Mouse (Mus musculus): ENCODE results near the gene Def6. TPM values are rescaled to one million over a fixed set of nuclear protein-coding genes. Genes with fewer than 3 reads are reported as not detected.

The Def6 gene
- polyA plus RNA-seq, 1 experiment from 2014 or later = 5.8 TPM

GRCm38 (mm10) chr17:28234641-28235040 is 27.1 kb downstream of the Def6 start:
- Histone ChIP-seq H3K9ac (replicated peaks; ENCODE audit: low read depth) (no peak overlapping the region), H3K27ac (ENCODE audit: low read length) (no peak overlapping the region)
- no peak for DNase-seq (ENCODE audit: low spot score)

DNA sequence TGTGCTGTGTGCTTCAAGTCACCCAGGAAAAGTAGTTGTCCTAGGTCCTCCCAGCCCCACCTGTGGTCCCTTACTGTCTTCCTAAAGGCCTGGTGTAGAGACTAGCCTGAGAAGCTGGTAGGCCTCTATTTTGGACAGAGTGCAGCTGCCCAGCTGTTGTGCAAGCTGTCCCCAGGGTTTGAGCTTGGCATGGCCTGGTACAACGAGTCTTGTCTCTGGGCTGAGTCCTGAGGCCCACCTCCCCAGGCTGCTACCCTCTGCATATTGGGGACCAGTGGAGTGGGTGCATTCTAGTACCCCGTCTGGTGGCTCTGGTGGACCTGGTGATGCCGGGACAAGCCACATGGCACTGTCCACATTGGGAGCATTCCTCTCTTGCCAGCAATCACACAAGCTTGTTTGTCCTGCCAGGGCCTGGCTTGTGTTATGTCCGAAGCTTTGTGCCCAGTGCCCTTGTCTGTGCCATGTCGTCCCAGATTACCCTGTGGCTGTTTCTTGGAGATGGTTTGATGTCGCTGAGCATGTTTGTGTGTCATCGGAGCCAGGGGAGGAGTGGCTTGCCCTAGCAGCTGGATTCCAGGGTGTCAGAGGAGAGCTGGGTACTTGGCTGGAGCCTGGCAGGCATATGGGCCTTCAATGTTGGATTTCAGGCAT is 28.5 kb downstream of the Def6 start:
- no peaks in the 10 kb centered on the region for H3K9me3 ChIP-seq (ENCODE audit: low read length)

More at GRCm38 (mm10) chr17:28234641-28235040, 27.1 kb downstream of the Def6 start:
- WGBS = 80% methylated on average over 5 of the region's 5 CpGs
- TF ChIP-seq CTCF (IDR thresholded peaks at IDR 0.05) (no peak), EP300 (IDR thresholded peaks at IDR 0.05) (no peak)
- H3K36me3 ChIP-seq (ENCODE audit: insufficient read depth, low read length) = peaks cover 7% of the 10 kb centered on the region; the same call in 1 of the 2 replicates
- ATAC-seq = no peak
- no peaks in the 10 kb centered on the region for H3K27me3 ChIP-seq (replicated peaks; ENCODE audit: insufficient read depth, low read length)
- no peak overlapping the region for H3K4me3 ChIP-seq (ENCODE audit: low read depth, low read length)
- H3K4me2 ChIP-seq (replicated peaks; ENCODE audit: low read depth, low read length) = no peak overlapping the region
- H3K4me1 ChIP-seq (ENCODE audit: insufficient read depth, low read depth, low read length) = no peaks in the 10 kb centered on the region; the same call in 1 of the 2 replicates
- no peaks in the 10 kb centered on the region for H3K9me3 ChIP-seq (ENCODE audit: low read length)

GRCm38 (mm10) chr17:28236636-28237015 is 29.0 kb downstream of the Def6 start:
- 0 out of 2 replicates have a peak overlapping the region, but pooled peaks have one; percentile 1 for H3K9ac ChIP-seq (replicated peaks; ENCODE audit: low read depth)
- H3K4me1 ChIP-seq (ENCODE audit: insufficient read depth, low read depth, low read length) = no peaks in the 10 kb centered on the region; the same call in 1 of the 2 replicates
- WGBS = 62% methylated on average over 4 of the region's 4 CpGs
- no peak for ATAC-seq
- H3K9me3 ChIP-seq (ENCODE audit: low read length) = no peaks in the 10 kb centered on the region
- TF ChIP-seq EP300 (IDR thresholded peaks at IDR 0.05) (no peak), CTCF (IDR thresholded peaks at IDR 0.05) (no peak)
- H3K36me3 ChIP-seq (ENCODE audit: insufficient read depth, low read length) = peaks cover 11% of the 10 kb centered on the region; the same call in 1 of the 2 replicates
- H3K4me2 ChIP-seq (replicated peaks; ENCODE audit: low read depth, low read length) = no peak overlapping the region
- H3K27me3 ChIP-seq (replicated peaks; ENCODE audit: insufficient read depth, low read length) = no peaks in the 10 kb centered on the region
- 0 out of 2 replicates have a peak overlapping the region, but pooled peaks have one; percentile 14 for H3K27ac ChIP-seq (ENCODE audit: low read length)
- H3K4me3 ChIP-seq (ENCODE audit: low read depth, low read length) = no peak overlapping the region
- DNase-seq (ENCODE audit: low spot score) = peak; percentile 37

More for the DNA sequence above, 28.5 kb downstream of the Def6 start:
- WGBS = 65% methylated on average over 7 of the region's 7 CpGs
- Histone ChIP-seq H3K4me3 (ENCODE audit: low read depth, low read length) (no peak overlapping the region), H3K4me2 (replicated peaks; ENCODE audit: low read depth, low read length) (no peak overlapping the region), H3K36me3 (ENCODE audit: insufficient read depth, low read length) (peaks cover 8% of the 10 kb centered on the region; the same call in 1 of the 2 replicates), H3K27me3 (replicated peaks; ENCODE audit: insufficient read depth, low read length) (no peaks in the 10 kb centered on the region), H3K9ac (replicated peaks; ENCODE audit: low read depth) (0 out of 2 replicates have a peak overlapping the region, but pooled peaks have one; percentile 1), H3K4me1 (ENCODE audit: insufficient read depth, low read depth, low read length) (no peaks in the 10 kb centered on the region; the same call in 1 of the 2 replicates), H3K27ac (ENCODE audit: low read length) (0 out of 2 replicates have a peak overlapping the region, but pooled peaks have one; percentile 14)
- no peak for ATAC-seq
- TF ChIP-seq CTCF (IDR thresholded peaks at IDR 0.05) = no peak
- DNase-seq (ENCODE audit: low spot score) = no peak

- 69% methylated on average over 5 of the region's 5 CpGs for WGBS
- no peak for ATAC-seq
Observed at GRCm38 (mm10) chr17:28237362-28237761, 29.8 kb downstream of the Def6 start.

DNA sequence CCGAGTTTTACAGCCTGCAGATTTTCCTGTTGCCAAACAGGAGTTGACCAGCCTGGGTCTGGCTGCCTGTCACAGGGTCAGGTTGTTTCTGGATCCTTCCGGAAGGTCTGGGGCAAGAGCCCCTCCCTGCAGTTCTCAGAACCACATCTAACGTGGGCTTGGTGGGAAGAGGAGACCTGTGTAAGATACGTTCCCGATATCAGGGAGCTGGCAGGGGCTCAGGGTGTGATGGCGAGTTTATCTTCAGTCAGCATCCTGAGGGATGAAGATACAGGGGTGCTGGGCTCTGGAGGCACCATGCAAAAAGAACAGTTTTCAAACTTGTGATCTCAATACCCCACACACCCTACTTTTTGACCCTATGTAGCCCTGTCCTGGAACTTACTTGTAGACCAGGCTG is 30.3 kb downstream of the Def6 start:
- ATAC-seq = no peak
- 80% methylated on average over 6 of the region's 6 CpGs for WGBS
- no peak overlapping the region for H3K4me3 ChIP-seq (ENCODE audit: low read depth, low read length)

More at GRCm38 (mm10) chr17:28237362-28237761, 29.8 kb downstream of the Def6 start:
- TF ChIP-seq CTCF (IDR thresholded peaks at IDR 0.05) (no peak), EP300 (IDR thresholded peaks at IDR 0.05) (no peak)
- Histone ChIP-seq H3K4me1 (ENCODE audit: insufficient read depth, low read depth, low read length) (no peaks in the 10 kb centered on the region; the same call in 1 of the 2 replicates), H3K4me3 (ENCODE audit: low read depth, low read length) (no peak overlapping the region), H3K27ac (ENCODE audit: low read length) (no peak overlapping the region), H3K27me3 (replicated peaks; ENCODE audit: insufficient read depth, low read length) (no peaks in the 10 kb centered on the region), H3K9me3 (ENCODE audit: low read length) (no peaks in the 10 kb centered on the region), H3K4me2 (replicated peaks; ENCODE audit: low read depth, low read length) (no peak overlapping the region), H3K9ac (replicated peaks; ENCODE audit: low read depth) (no peak overlapping the region), H3K36me3 (ENCODE audit: insufficient read depth, low read length) (peaks cover 11% of the 10 kb centered on the region; the same call in 1 of the 2 replicates)
- DNase-seq (ENCODE audit: low spot score) = no peak

GRCm38 (mm10) chr17:28240846-28241245 is 33.3 kb downstream of the Def6 start:
- no peak overlapping the region for H3K9ac ChIP-seq (replicated peaks; ENCODE audit: low read depth)
- TF ChIP-seq CTCF (IDR thresholded peaks at IDR 0.05) (no peak), EP300 (IDR thresholded peaks at IDR 0.05) (no peak)
- H3K27me3 ChIP-seq (replicated peaks; ENCODE audit: insufficient read depth, low read length) = no peaks in the 10 kb centered on the region
- ATAC-seq (no peak), DNase-seq (ENCODE audit: low spot score) (no peak)
- 90% methylated on average over 5 of the region's 5 CpGs for WGBS
- peaks cover 11% of the 10 kb centered on the region; the same call in 1 of the 2 replicates for H3K36me3 ChIP-seq (ENCODE audit: insufficient read depth, low read length)
- H3K9me3 ChIP-seq (ENCODE audit: low read length) = no peaks in the 10 kb centered on the region
- no peak overlapping the region for H3K27ac ChIP-seq (ENCODE audit: low read length)
- no peak overlapping the region for H3K4me3 ChIP-seq (ENCODE audit: low read depth, low read length)
- no peak overlapping the region for H3K4me2 ChIP-seq (replicated peaks; ENCODE audit: low read depth, low read length)
- no peaks in the 10 kb centered on the region; the same call in 1 of the 2 replicates for H3K4me1 ChIP-seq (ENCODE audit: insufficient read depth, low read depth, low read length)

More for the DNA sequence above, 30.3 kb downstream of the Def6 start:
- Histone ChIP-seq H3K9ac (replicated peaks; ENCODE audit: low read depth) (no peak overlapping the region), H3K36me3 (ENCODE audit: insufficient read depth, low read length) (peaks cover 11% of the 10 kb centered on the region; the same call in 1 of the 2 replicates), H3K4me2 (replicated peaks; ENCODE audit: low read depth, low read length) (no peak overlapping the region), H3K27ac (ENCODE audit: low read length) (no peak overlapping the region), H3K4me1 (ENCODE audit: insufficient read depth, low read depth, low read length) (no peaks in the 10 kb centered on the region; the same call in 1 of the 2 replicates), H3K27me3 (replicated peaks; ENCODE audit: insufficient read depth, low read length) (no peaks in the 10 kb centered on the region), H3K9me3 (ENCODE audit: low read length) (no peaks in the 10 kb centered on the region)
- TF ChIP-seq EP300 (IDR thresholded peaks at IDR 0.05) (no peak), CTCF (IDR thresholded peaks at IDR 0.05) (no peak)
- DNase-seq (ENCODE audit: low spot score) = no peak
